Mouse (Mus musculus) cerebellum, adult 2 months (tissue): Measurements from ENCODE around the gene Lingo1.

ENCODE experiments used
- CTCF ChIP-seq: fragments of 200-500 bp; IDR thresholded peaks from 2 replicates; pipeline ENCODE4 v1.5.1; 2011; ENCODE audit warnings: low read depth, mild to moderate bottlenecking, control low read depth, low read length, moderate library complexity, borderline replicate concordance; ENCODE audit not compliant: insufficient read depth
- POLR2A ChIP-seq: fragments of 200-500 bp; IDR thresholded peaks from 2 replicates; pipeline ENCODE4 v1.6.1; 2011; ENCODE audit warnings: low read length, control low read depth, borderline replicate concordance; ENCODE audit not compliant: insufficient read depth

DNA sequence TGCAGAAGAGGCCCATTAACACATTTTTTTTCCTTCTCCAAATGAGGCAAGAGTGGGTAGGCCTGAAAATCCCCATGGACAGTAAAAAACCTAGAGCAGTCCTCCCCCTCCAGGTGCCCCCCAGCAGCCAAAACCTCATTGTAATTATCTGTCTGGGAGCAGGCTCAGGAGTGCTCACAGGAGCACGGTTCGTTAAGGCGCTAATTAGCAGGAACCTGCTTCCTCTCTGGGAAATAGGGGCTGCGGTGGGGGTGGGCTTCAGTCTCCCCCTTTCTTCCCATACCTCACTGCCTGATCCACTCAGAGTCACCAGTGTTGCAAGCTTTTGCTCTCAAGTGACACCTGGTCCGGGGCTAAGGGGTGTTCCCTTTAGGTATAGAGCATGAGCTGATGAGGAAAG, 41.1 kb downstream of the Lingo1 start:
- TF ChIP-seq CTCF, result no peak
- TF ChIP-seq POLR2A, result no peak
